Mouse (Mus musculus) kidney, adult 2 months (tissue): ENCODE measurements around the gene Tiam1.

Source experiments
- CTCF ChIP-seq: fragments of 200-500 bp; conservative IDR thresholded peaks from 2 replicates; pipeline ENCODE4 v1.5.1; 2011; ENCODE audit warnings: low read depth, mild to moderate bottlenecking, control low read depth, low read length, moderate library complexity, mixed read lengths; ENCODE audit not compliant: insufficient read depth, insufficient read length
- POLR2A ChIP-seq: fragments of 200-500 bp; IDR thresholded peaks from one replicate; pipeline ENCODE4 v1.6.1; 2011; ENCODE audit warnings: low read depth, low read length, control low read depth

DNA sequence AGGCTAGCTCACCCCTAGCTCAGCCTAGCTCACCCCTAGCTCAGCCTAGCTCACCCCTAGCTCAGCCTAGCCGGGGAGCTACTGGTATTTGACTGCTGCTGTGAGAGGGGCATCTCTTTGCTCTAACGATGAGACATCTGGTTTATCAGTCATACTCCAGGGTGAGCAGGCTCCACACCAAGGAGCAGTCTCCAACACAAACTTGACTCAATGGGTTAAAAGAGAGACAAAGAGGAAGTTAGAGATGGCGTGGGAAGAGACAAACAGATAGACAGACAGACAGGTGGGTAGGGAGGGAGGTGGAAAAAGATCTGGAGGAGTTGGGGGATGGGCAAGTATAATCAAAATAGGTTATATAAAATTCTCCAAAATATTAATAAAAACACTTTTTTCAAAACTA is 275.1 kb downstream of the Tiam1 start:
- no peak for TF ChIP-seq CTCF
- no peak for TF ChIP-seq POLR2A
